Mouse (Mus musculus): ENCODE data around the gene 3830403N18Rik. TPM values are rescaled to one million over a fixed set of nuclear protein-coding genes. Genes with fewer than 3 reads are reported as not detected.
"Not testable (repeated sequence)": the region's sequence is repeated elsewhere in the genome, so short reads cannot be mapped to it uniquely, and the experiment has no call there.

Gene 3830403N18Rik
- total RNA-seq (2021): not detected
- long read RNA-seq, experiment 1: 0 reads
- long read RNA-seq, experiment 2: 0 reads

DNA sequence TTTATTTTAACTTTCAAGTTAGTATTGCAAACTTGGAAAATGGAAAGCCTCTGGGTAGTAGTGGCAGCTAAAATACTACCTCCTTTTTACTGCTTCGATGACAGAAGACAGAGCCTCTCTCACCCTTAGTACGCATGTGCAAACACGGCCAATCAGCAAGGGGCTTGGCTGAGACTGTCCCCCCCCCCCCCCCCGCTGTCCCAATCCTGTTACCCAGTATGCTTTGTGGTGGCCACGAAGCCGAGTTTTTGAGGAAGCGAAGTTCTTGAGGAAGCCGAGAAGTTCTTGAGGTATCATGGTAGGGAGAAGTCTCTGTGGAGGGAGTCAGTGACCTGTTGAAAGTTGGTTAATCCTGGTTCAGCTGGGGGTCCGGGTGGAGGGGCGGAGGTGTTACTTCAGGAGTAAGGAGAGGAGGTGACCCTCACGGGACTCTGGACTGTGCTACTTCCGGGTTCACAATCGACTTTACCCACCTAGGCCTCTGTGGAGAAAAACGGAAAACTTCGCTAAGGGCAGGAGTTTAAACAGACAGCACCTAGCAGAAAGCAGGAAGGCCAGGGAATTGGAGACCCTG is at the start of gene 3830403N18Rik:
TSS of gene 3830403N18Rik (plus strand) at position 237 of the 574 bp plus-strand sequence.
- DNase-seq; intact Hi-C loops (cut with DNase I): not testable (repeated sequence)

DNA sequence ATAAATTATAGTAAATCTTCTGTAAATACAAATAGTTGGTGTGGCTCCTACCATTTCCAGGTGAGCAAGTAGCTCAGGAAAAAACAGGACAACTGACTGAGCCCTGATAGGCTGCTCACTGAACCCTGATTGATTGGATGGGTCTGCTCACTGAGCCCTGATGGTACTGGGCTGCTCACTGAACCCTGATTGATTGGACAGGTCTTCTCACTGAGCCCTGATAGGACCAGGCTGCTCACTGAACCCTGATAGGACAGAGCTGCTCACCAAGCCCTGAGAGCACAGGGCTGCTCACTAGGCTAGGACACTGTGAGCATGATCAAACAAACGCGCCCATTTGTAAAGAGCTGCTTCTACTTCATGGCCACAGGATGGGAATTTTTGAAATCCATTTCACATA is 15.0 kb downstream of the 3830403N18Rik start:
- DNase-seq: no peak
- intact Hi-C loops (cut with DNase I): no loop called here

DNA sequence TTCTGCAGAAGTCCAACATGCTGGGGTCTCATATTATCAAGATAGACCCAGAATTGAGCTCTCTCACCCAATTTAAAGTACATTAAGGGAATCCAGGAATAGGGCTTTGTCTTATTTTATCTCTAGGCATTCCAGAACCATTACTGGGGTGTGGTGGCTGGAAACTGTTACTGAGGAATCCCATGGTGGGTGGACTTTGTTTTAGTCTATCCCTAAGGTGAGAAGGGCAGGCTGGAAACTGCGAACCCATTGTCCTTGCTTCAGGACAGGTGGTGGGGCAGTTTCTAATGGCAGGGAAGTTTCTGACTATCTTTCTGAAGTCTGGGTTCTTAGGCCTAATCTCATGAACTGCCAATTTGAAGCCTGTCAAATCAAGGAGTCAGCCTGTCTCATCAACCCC is 50.1 kb downstream of the 3830403N18Rik start:
- DNase-seq; intact Hi-C loops (cut with DNase I): not testable (repeated sequence)

Other genes starting within 250 kb of the 3830403N18Rik start
- not detected for gene Gm773, start 76.3 kb downstream of the 3830403N18Rik start, total RNA-seq (2021)
- 1 to 10 TPM; 2.2 to 2.3 TPM for gene Zfp449, start 209.8 kb downstream of the 3830403N18Rik start, total RNA-seq (2021)
- gene Smim10l2a, start 238.0 kb downstream of the 3830403N18Rik start, total RNA-seq (2021): not detected

All from gastrocnemius, postnatal 36 days (tissue).